Mouse (Mus musculus): ENCODE measurements around the gene Slc2a10.

The Slc2a10 gene

GRCm38 (mm10) chr2:165563298-165564058 is 59.9 kb downstream of the Slc2a10 start:
- DNase-seq, result peak; percentile 71 to 75

DNA sequence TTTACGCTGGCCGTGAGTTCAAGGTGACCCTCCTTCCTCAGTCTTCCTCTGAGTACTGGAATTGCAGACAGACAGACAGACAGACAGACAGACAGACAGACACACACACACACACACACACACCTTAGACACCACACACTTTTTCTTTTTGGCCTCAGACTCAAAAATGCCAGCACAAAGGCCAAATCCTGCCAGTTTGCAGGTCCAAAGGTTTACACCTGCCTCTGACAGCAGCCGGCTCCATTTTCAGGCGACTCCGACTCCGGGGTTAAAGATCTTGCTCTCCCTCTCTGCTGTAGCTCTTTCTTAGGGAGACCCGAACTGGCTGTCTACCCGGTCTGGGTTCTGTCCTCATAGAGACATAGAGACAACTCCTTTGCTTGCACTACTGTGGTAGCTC is 60.5 kb downstream of the Slc2a10 start:
- DNase-seq, result peak in 1 of 2 experiments; percentile 29

DNA sequence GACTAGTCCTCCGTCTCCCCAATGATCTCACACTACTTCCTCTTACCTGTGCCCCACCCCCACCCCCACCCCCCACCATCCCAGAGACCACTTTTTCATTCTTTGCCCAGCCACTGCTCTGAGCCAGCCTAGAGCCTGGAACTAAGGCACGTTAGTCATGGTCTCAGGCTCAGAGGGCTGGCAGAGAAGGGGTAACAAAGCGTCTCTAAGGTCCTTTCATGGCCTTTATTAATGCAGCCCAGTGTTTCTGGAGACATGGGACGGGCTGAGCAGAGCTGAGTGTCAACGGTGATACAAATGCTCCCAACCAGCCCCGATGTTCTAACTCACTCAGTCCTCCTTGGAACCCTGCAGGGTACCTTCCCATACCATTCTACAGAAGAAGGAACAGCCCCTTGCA is 61.0 kb downstream of the Slc2a10 start:
- DNase-seq, result no peak

- DNase-seq, result no peak
These were observed 63.3 kb downstream of the Slc2a10 start for GRCm38 (mm10) chr2:165566898-165567297.

DNA sequence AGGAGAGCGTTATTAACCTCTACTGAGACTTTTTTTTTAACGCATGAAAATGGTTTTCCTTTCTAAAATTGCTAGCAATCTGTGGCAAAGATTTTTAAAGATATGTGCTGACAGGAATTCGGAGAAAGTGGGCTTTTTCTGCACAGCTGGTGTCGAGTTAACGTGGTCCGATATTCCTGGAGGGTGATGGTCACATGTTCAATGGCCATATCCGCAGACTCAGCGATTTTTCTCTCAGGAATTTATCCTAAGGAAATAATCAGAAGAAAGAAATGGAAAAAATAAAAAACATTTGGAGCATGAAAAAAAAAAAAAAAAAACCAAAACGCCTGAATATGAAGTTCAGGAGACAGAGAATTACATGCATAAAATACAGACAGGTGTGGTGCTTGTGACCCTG is 64.2 kb downstream of the Slc2a10 start:
- DNase-seq, result no peak

GRCm38 (mm10) chr2:165568911-165569310 is 65.3 kb downstream of the Slc2a10 start:
- DNase-seq, result no peak
